Mouse (Mus musculus) stomach, embryonic 14.5 days (tissue): ENCODE results near the gene Fras1. TPM values are rescaled to one million over a fixed set of nuclear protein-coding genes. Genes with fewer than 3 reads are reported as not detected.
A peak's percentile ranks its signal among the peaks of the same experiment; 100 is the strongest.

Experiments
- ATAC-seq: fragments of 200-750 bp; cut with Nextera tagmentation; 2 replicates; pipeline ENCODE4 v1.8.0; 2017; ENCODE audit warnings: low read depth, moderate TSS enrichment; ENCODE audit not compliant: insufficient number of reproducible peaks, insufficient read depth, low FRiP score
- H3K27ac ChIP-seq: fragments of 300-500 bp; sonication (generic); 2 replicates; pipeline ENCODE4 v1.5.1; 2014; ENCODE audit warnings: mild to moderate bottlenecking, low read length, moderate library complexity, mixed read lengths
- H3K27me3 ChIP-seq: fragments of 300-500 bp; sonication (generic); 2 replicates; pipeline ENCODE4 v1.6.1; 2014; ENCODE audit warnings: low read length, control low read depth, mixed read lengths; ENCODE audit not compliant: control insufficient read depth, insufficient read depth
- H3K36me3 ChIP-seq: fragments of 300-500 bp; sonication (generic); 2 replicates; pipeline ENCODE4 v1.6.1; 2014; ENCODE audit warnings: mild to moderate bottlenecking, control low read depth, low read length, moderate library complexity, mixed read lengths; ENCODE audit not compliant: control insufficient read depth, insufficient read depth
- H3K4me1 ChIP-seq: fragments of 300-500 bp; sonication (generic); 2 replicates; pipeline ENCODE4 v1.6.1; 2014; ENCODE audit warnings: low read length, control low read depth, mixed read lengths; ENCODE audit not compliant: control insufficient read depth, insufficient read depth
- H3K4me2 ChIP-seq: fragments of 300-500 bp; sonication (generic); replicated peaks from 2 replicates; pipeline ENCODE4 v1.6.1; 2014; ENCODE audit warnings: low read depth, low read length, control low read depth
- H3K4me3 ChIP-seq: fragments of 300-500 bp; sonication (generic); 2 replicates; pipeline ENCODE4 v1.5.1; 2014; ENCODE audit warnings: low read depth, low read length, control low read depth
- H3K9ac ChIP-seq: fragments of 300-500 bp; sonication (generic); replicated peaks from 2 replicates; pipeline ENCODE4 v1.6.1; 2014; ENCODE audit warnings: low read depth, mild to moderate bottlenecking, control low read depth, low read length, moderate library complexity, mixed read lengths
- H3K9me3 ChIP-seq: fragments of 300-500 bp; sonication (generic); 2 replicates; pipeline ENCODE4 v1.6.1; 2016; ENCODE audit warnings: low read depth, low read length, control low read depth; ENCODE audit not compliant: control insufficient read depth
- WGBS: fragments of 180-500 bp; shearing (Covaris S2); extraction: QIAGEN DNeasy Blood & Tissue Kit; methylation state at CpG from one replicate; pipeline ENCODE4 v1.1.7; 2014; 5-methylcytosine and 5-hydroxymethylcytosine counted together
- polyA plus RNA-seq: library from polyadenylated mRNA; unstranded; fragments of >200 nt; fragmentation: Nextera tagmentation; extraction: Ambion mirVana; gene quantifications from 2 replicates; pipeline ENCODE4 v1.2.1, GENCODE M21; 2014

The Fras1 gene
- polyA plus RNA-seq, 1 experiment from 2014 or later, result 64.2 TPM

DNA sequence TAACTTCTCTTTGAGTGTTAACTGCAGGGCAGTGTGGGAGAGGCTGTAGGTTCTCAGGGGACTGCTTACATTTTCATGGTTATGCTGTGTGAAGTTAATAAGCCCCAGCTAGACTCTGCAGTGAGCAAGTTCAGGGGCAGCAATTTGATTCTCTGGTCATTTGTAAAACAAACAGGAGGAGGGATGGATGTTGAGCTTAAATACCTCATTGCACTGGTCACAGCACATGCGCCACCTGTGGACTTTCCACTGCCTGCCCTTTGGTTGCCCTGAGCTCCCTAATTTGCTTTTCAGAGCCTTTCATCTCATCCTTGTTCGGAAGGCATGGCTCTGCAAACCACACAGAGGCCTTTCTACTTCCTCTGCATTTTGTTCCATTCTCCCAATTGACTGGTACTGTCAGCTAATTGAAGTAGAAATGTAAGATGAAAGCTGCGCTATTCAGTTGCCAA, 142.1 kb downstream of the Fras1 start:
- ATAC-seq, result no peak
- no peak overlapping the region for H3K27ac ChIP-seq

DNA sequence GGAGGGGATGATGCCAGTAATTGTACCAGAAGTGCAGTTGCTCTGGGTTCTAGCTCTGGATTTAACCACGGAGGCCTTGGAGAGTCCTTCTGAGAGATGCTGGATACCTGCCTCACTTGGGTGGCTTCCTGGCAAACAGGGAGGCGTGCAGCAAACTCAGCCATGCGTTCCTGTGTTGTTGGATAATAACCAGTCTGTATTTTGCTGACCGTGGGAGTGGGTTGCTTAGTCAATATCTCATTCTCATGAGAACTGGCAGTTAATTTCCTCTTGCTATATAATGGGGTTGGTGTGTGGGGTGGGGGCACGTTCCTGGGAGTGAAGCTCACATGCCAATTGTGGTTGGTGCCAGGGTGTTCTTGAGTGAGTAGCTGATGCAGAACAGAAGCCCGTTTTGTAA, 142.6 kb downstream of the Fras1 start:
- WGBS, result 86% methylated on average over 6 of the region's 6 CpGs
- no peak for ATAC-seq

More for the DNA sequence above, 142.1 kb downstream of the Fras1 start:
- no peak overlapping the region for H3K4me3 ChIP-seq
- H3K4me1 ChIP-seq, result no peaks in the 10 kb centered on the region
- H3K27me3 ChIP-seq, result no peaks in the 10 kb centered on the region
- no peaks in the 10 kb centered on the region for H3K36me3 ChIP-seq
- H3K9me3 ChIP-seq, result peaks cover 3% of the 10 kb centered on the region; the same call in 1 of the 2 replicates
- no peak overlapping the region for H3K4me2 ChIP-seq
- WGBS, result 72% methylated on average over 3 of the region's 3 CpGs
- H3K9ac ChIP-seq, result no peak overlapping the region

DNA sequence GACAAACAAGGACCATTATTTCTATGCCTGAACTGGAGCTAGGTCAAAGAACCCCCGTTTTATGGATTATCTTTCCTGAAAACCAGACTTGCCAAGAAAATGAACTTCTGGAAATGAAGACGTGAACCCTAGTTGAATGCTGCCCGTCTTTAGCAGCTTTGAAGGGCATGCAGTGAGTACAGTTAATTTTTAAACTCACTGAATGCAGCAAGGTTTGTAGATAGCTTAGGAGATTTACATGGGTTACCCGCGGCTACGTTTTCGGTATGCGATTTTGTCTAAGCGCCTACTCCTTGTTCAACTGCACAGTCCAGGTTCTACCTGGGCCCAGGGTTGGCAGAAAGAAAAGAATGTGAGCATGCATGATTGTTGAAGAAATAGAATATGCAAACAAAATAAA, 147.8 kb downstream of the Fras1 start:
- Histone ChIP-seq H3K36me3 (no peaks in the 10 kb centered on the region), H3K4me1 (no peaks in the 10 kb centered on the region), H3K9ac (no peak overlapping the region), H3K4me2 (no peak overlapping the region; the same call in 1 of the 2 replicates), H3K4me3 (no peak overlapping the region), H3K27me3 (no peaks in the 10 kb centered on the region), H3K9me3 (peaks cover 3% of the 10 kb centered on the region; the same call in 1 of the 2 replicates), H3K27ac (no peak overlapping the region)
- WGBS, result 60% methylated on average over 9 of the region's 9 CpGs
- no peak for ATAC-seq

More for the DNA sequence above, 142.6 kb downstream of the Fras1 start:
- H3K27me3 ChIP-seq, result no peaks in the 10 kb centered on the region
- no peaks in the 10 kb centered on the region for H3K4me1 ChIP-seq
- no peak overlapping the region for H3K4me3 ChIP-seq
- no peaks in the 10 kb centered on the region for H3K36me3 ChIP-seq
- H3K4me2 ChIP-seq, result no peak overlapping the region
- no peak overlapping the region for H3K27ac ChIP-seq
- peaks cover 3% of the 10 kb centered on the region; the same call in 1 of the 2 replicates for H3K9me3 ChIP-seq
- H3K9ac ChIP-seq, result no peak overlapping the region

DNA sequence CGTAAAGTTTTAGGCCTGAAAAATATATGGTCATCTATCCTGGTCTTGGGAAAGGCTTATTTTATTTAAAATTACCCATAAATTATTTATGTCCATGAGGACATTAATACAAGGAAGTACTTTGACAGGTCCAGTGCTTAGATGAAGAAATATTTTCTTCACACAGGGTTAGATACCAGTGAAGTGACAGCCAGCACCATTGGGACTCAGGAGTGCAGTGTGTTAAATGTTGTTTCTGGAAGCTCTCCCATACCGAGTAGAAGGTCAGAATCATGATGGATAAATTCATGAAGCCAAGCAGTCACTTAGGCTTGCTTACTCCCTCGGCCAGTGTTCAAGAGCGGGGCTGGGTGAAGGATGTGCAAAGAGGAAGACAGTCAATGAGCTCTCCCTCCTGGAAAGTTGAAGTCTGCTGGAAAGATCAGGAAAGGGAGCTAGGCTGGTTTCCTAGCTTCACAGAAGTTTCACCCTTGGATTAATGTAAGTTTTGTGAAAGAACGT, 149.2 kb downstream of the Fras1 start:
- Histone ChIP-seq H3K27ac (no peak overlapping the region; the same call in 1 of the 2 replicates), H3K4me1 (no peaks in the 10 kb centered on the region), H3K9ac (no peak overlapping the region), H3K4me3 (no peak overlapping the region), H3K9me3 (no peaks in the 10 kb centered on the region), H3K27me3 (no peaks in the 10 kb centered on the region), H3K4me2 (no peak overlapping the region), H3K36me3 (no peaks in the 10 kb centered on the region)
- ATAC-seq, result peak; percentile 53; the same call in 1 of the 2 replicates
- WGBS, result 62% methylated on average over 5 of the region's 5 CpGs

DNA sequence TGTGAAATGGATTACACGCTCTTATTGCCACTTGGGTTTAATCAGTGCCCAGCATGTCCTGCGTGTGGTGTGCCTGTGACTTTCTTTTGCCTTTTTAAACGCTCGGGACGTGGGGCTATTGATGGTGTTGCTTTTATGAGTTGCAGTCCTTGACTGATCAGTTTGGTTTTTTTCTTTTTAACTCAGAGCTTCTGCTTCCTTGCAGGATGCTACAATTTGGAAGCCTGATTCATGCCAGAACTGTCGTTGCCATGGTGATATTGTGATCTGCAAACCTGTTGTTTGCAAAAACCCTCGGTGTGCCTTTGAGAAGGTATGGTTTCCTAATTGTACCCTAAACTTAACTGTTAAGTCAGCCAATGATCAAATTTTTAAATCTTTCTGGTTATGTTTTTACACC, 154.5 kb downstream of the Fras1 start:
- no peak overlapping the region for H3K4me3 ChIP-seq
- H3K9me3 ChIP-seq, result no peaks in the 10 kb centered on the region
- no peak overlapping the region for H3K27ac ChIP-seq
- H3K9ac ChIP-seq, result no peak overlapping the region
- WGBS, result 83% methylated on average over 7 of the region's 7 CpGs
- H3K27me3 ChIP-seq, result no peaks in the 10 kb centered on the region
- H3K36me3 ChIP-seq, result no peaks in the 10 kb centered on the region
- H3K4me1 ChIP-seq, result no peaks in the 10 kb centered on the region
- no peak for ATAC-seq
- H3K4me2 ChIP-seq, result no peak overlapping the region

DNA sequence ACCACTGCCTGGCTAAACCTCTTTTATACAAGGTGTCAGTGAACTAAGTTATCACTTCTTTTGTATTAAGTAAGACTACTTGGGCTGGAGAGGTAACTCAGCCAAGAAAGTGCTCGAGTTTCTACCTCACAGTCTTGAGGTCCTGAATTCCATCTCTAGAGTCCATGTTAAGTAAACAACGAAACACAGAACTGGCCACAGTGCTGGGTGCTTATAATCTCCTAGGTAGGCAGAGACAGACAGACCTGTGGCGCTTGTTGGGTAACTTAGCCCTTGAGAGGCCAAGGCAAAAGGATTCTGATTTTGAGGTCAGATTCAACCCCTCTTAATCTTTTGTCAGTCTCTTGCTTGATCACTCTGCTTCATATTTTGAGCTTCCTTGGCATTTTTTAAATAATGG, 156.8 kb downstream of the Fras1 start:
- Histone ChIP-seq H3K4me1 (no peaks in the 10 kb centered on the region), H3K36me3 (no peaks in the 10 kb centered on the region), H3K4me3 (no peak overlapping the region), H3K27ac (no peak overlapping the region), H3K9ac (no peak overlapping the region), H3K4me2 (no peak overlapping the region), H3K27me3 (no peaks in the 10 kb centered on the region), H3K9me3 (no peaks in the 10 kb centered on the region)
- 72% methylated on average over 3 of the region's 3 CpGs for WGBS
- ATAC-seq, result no peak

DNA sequence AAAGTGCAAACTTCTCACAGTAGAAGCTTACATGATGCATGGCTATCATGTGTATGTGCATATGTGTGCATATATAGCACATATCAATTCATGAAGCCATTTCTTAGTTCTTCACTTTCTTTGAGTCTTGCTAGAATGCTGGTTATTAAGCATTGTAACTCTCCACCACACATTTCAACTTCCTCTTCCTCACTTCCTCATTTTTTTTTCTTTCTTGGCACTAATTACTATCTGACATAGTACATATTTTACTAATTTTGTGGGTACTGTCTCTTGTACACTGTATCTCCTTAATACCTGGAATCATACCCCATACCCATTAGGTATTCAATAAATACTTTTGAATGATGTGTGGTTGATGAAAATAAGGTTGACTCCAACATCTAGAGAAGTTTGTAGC, 158.2 kb downstream of the Fras1 start:
- H3K4me1 ChIP-seq, result no peaks in the 10 kb centered on the region
- H3K4me3 ChIP-seq, result no peak overlapping the region
- no peak overlapping the region for H3K27ac ChIP-seq
- H3K27me3 ChIP-seq, result no peaks in the 10 kb centered on the region
- no peak overlapping the region for H3K4me2 ChIP-seq
- no peaks in the 10 kb centered on the region for H3K36me3 ChIP-seq
- no peaks in the 10 kb centered on the region for H3K9me3 ChIP-seq
- H3K9ac ChIP-seq, result no peak overlapping the region
- ATAC-seq, result no peak

DNA sequence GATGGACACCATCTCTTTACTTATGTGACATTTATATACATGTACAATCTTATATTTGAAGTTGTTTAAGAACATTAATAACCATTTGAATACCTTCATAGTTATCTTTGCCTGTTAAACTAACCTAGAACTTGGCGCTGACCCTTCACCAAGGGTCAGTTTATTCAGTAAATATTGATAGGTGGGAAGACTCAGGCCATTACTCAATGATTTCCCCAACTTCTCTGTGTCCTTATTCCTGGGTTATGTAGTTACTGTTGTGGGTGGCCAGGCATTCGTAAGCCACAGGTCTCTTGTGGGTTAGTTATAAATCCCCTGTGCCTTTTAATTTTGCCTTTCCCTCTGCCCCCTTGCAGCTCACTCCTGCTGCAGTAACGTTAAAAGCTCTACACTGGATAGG, 162.8 kb downstream of the Fras1 start:
- H3K4me2 ChIP-seq, result no peak overlapping the region
- no peaks in the 10 kb centered on the region for H3K4me1 ChIP-seq
- WGBS, result 60% methylated on average over 3 of the region's 3 CpGs
- no peaks in the 10 kb centered on the region for H3K27me3 ChIP-seq
- H3K9ac ChIP-seq, result no peak overlapping the region
- no peaks in the 10 kb centered on the region for H3K36me3 ChIP-seq
- H3K27ac ChIP-seq, result no peak overlapping the region
- H3K4me3 ChIP-seq, result no peak overlapping the region
- H3K9me3 ChIP-seq, result no peaks in the 10 kb centered on the region
- no peak for ATAC-seq

DNA sequence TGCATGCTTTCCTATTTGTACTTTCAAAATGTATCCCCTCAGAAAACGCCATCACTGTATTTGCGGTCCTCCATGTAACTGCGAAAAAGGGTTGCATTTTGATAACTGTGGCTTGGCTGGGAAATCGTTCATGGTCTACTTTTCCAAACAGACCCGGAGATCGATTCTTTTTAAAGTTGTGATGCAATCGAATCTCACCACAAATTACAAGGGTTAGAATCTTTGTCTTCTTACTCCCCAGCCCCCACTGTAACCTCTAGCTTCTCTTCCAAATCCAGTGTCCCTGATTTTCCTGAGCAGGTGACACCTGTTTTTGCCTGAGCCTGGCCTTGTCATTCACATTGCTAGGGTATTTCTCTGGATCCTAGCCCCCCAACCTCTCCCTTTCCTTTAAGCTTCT, 163.2 kb downstream of the Fras1 start:
- no peak overlapping the region for H3K27ac ChIP-seq
- H3K4me2 ChIP-seq, result no peak overlapping the region
- no peak overlapping the region for H3K9ac ChIP-seq
- no peaks in the 10 kb centered on the region for H3K4me1 ChIP-seq
- 92% methylated on average over 7 of the region's 7 CpGs for WGBS
- ATAC-seq, result no peak
- H3K36me3 ChIP-seq, result no peaks in the 10 kb centered on the region
- H3K4me3 ChIP-seq, result no peak overlapping the region
- no peaks in the 10 kb centered on the region for H3K27me3 ChIP-seq
- H3K9me3 ChIP-seq, result no peaks in the 10 kb centered on the region
